Mouse (Mus musculus) c-Kit-negative CD71-positive TER-119-positive erythroid progenitor cells, embryonic 14.5 days (primary cell): ENCODE results near the gene Obox1.
"Not testable (repeated sequence)": the region's sequence is repeated elsewhere in the genome, so short reads cannot be mapped to it uniquely, and the experiment has no call there.

Source experiments
- DNase-seq: peaks from one replicate; pipeline ENCODE4 v3.0.0-alpha.2; 2013; ENCODE audit warnings: low read depth, low spot score

The Obox1 gene

DNA sequence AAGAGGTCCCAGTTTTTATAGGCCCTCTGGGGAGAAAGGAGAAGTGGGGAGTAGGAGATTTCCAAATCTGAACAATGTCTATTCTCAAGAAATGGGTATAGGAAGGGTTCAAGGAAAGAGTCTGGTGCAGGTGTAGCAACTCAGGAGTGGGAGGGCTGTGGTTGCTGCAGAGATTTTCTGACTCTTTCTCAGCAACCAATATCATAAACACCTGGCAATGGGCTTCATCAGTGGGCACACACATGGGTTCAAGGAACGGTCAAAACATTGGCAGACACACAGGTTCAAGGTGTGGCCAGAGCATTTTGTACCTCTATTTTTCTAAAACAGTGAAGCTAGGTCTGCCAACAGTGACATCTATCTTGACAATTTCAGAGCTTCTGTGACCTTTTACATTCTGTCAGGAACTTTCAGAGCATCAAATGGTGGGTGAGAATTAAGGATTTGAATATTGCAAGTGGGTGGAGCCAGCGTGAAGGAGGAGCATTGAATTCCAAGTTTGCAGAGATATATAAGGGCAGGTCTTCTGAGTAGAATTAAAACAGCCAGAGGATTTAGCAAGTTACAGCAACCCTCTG, at the start of gene Obox1, which contains the start of gene Obox2:
Obox1 (plus strand) TSS at position 528 of the 578 bp plus-strand sequence.
Obox2 (plus strand) TSS at position 301 of the 578 bp plus-strand sequence.
- not testable (repeated sequence) for DNase-seq

DNA sequence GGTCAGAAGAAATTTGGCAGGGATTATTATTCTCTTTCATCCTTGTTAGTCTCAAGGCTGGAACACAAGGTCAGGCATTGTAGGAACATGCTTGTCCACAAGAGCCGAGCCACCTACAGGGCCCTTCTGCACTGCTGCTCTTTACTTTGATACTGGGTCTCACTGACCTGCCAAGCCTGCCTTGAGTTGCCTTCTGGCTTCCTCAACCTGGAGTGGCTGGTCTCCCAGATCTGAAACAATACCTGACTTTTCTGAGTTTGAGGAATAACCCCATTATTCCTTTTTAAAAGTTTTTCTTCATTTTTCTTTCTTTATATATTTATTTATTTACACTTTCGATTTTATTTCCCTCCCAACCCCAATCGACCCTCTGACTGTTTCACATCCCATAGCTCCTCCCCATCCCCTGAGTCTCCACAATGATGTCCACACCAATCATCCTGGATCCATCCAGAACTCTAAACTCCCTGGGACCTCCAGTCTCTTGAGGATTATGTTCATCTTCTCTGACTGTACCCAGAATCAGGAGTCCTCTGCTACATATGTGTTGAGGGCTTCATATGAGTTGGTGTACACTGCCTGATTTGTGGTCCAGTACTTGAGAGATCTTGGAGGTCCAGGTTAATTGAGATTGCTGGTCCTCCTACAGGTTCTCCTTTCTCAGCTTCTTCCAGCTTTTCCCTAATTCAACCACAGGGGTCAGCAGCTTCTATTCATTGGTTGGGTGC, 10.6 kb downstream of the Obox1 start:
- not testable (repeated sequence) for DNase-seq

DNA sequence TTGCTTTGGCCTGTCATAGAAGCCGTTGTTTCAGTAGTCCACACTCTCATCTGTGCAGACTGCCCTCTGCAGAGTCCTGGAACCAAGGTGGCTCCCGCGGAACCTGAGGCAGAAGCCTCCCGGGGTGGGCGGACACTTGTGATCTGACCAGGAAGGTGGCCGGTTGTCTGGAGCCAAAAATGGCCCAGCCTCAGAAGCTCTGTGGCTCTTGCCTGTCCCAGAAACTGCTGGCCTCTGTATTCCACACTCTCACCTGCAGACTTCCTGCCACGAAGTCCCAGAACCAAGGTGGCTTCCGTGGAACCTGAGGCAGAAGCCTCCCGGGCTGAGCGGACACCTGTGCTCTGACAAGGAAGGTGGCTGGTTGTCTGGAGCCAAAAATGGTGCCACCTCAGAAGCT, 18.1 kb downstream of the Obox1 start:
- not testable (repeated sequence) for DNase-seq

DNA sequence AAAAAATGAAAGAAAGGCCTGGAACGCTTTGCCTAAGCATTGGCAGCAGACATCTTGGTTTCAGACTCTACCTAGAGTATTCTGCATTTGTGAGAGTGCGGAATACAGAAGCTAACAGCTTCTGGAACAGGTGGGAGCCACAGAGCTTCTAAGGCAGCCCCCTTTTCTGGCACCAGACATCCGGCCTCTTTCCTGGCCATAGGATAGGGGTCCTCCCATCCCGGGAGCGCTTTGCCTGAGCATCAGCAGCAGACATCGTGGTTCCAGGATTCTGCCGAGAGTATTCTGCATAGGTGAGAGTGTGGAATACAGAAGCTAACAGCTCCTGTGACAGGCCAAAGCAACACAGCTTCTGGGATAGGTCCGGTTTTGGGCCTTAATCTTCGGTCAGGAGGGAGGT, 29.3 kb downstream of the Obox1 start:
- DNase-seq, result not testable (repeated sequence)

DNA sequence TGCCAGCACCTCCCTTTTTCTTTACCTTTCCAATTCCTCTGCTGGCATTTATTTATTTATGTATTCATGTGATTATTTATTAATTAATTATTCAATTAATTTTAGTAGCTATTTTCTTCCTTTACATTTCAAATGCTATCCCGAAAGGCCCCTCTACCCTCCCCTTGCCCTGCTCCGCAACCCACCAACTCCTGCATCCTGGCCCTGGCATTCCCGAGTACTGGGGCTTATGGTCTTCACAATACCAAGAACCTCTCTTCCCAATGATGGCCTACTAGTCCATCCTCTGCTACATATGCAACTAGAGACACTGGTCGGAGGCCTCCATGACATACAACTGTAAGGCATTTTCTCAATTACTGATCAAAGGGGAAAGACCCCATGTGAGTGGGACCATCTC, 36.8 kb downstream of the Obox1 start:
- not testable (repeated sequence) for DNase-seq

DNA sequence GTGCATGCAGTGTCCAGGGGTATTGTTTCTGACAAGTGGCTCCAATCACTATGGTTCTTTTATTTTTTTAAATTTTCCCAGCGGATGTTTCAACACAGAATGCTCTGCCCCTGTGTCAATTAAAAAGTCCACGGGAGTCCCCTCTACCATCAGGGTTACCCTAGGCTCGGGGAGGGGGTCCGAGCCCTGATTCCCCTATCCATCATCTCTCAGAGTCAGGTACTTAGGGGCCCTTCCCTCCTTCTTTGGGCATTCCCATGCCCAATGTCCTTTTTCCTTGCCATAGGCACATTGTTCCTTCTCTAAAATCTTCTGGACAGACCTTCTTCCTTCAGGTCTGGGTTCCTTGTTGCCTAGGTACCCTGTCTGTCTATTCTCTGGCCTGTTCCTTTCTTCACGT, 120.7 kb downstream of the Obox1 start:
- not testable (repeated sequence) for DNase-seq
